Comparison of ENCODE assay signal across 8 mouse cellular contexts in the genomic region with DNA sequence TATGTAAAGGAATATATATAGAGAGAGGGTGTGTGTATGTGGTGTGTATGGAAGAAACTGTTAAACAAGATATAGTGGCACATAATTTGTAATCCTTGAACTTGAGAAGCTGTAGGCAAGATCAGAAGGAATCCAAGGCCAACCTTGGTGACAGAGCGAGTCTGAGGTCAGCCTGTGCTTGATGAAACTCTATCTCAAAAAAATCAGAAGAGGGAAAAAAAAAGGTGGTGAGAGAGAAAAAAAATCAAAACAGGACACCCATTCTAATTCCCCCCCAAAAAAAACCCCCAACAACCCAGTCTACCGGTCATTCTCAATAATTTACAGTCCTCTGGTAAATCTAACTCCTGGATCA. TPM values are rescaled to one million over a fixed set of nuclear protein-coding genes. Genes with fewer than 3 reads are reported as not detected.
DNase-seq lines count a peak whose midpoint lies in the region; ATAC-seq and TF ChIP-seq lines count a peak whose summit lies in the region.

No protein-coding gene starts in this region.

- H3K27ac ChIP-seq in limb, embryonic 13.5 days = no peak overlapping the region
- H3K27ac ChIP-seq in stomach, embryonic 16.5 days (ENCODE audit: low read length) = no peak overlapping the region
- H3K27ac ChIP-seq in thymus, adult 2 months (ENCODE audit: control insufficient read depth, insufficient read depth, low read length) = no peak overlapping the region

- ATAC-seq in megakaryocyte, adult 5-6 weeks (ENCODE audit: poor library complexity, severe bottlenecking) = no peak
- no peak for ATAC-seq in limb, embryonic 13.5 days (ENCODE audit: low FRiP score, low read depth)
- ATAC-seq in stomach, embryonic 16.5 days (ENCODE audit: insufficient read depth, low FRiP score) = no peak

- WGBS in limb, embryonic 13.5 days = 27% methylated on average over 2 of the region's 2 CpGs
- 14% methylated on average over 2 of the region's 2 CpGs for WGBS in stomach, embryonic 16.5 days
- 22% methylated on average over 2 of the region's 2 CpGs for WGBS in thymus, adult 2 months

- DNase-seq in adrenal gland, adult 8-10 months = peak; percentile 47
- no peak for DNase-seq in adrenal gland, adult 2 months
- no peak for DNase-seq in layer of hippocampus, postnatal 10 days (ENCODE audit: low spot score in 2 of 2)
- no peak for DNase-seq in thymus, adult 2 months

- peak overlapping the region; percentile 38 for H3K4me2 ChIP-seq in limb, embryonic 13.5 days (replicated peaks)
- H3K4me2 ChIP-seq in stomach, embryonic 16.5 days (ENCODE audit: low read depth, low read length) = peak overlapping the region; percentile 30

- H3K27me3 ChIP-seq in megakaryocyte, embryonic 14.5 days (replicated peaks) = peaks cover 7% of the 10 kb centered on the region
- 0 out of 2 replicates have a peak, but pooled peaks cover 2% of the 10 kb centered on the region for H3K27me3 ChIP-seq in limb, embryonic 13.5 days
- no peaks in the 10 kb centered on the region for H3K27me3 ChIP-seq in stomach, embryonic 16.5 days (ENCODE audit: control insufficient read depth, insufficient read depth, low read length)
- no peaks in the 10 kb centered on the region for H3K27me3 ChIP-seq in thymus, adult 2 months (ENCODE audit: control insufficient read depth, insufficient read depth, low read length)

- H3K9me3 ChIP-seq in megakaryocyte, embryonic 14.5 days = no peaks in the 10 kb centered on the region
- H3K9me3 ChIP-seq in limb, embryonic 13.5 days = no peaks in the 10 kb centered on the region
- H3K9me3 ChIP-seq in stomach, embryonic 16.5 days (replicated peaks; ENCODE audit: control insufficient read depth, low read length) = no peaks in the 10 kb centered on the region

- H3K4me3 ChIP-seq in megakaryocyte, embryonic 14.5 days (replicated peaks) = peak overlapping the region; percentile 100
- peak overlapping the region; percentile 96 for H3K4me3 ChIP-seq in limb, embryonic 13.5 days
- peak overlapping the region; percentile 73 for H3K4me3 ChIP-seq in stomach, embryonic 16.5 days (replicated peaks; ENCODE audit: low read length)
- H3K4me3 ChIP-seq in thymus, adult 2 months (ENCODE audit: control insufficient read depth, insufficient read depth, low read length) = no peak overlapping the region

- TF ChIP-seq CTCF in thymus, adult 2 months (IDR thresholded peaks at IDR 0.05; ENCODE audit: borderline replicate concordance, control insufficient read depth, extremely low read depth, insufficient read depth, low read length, poor library complexity) = no peak

- no peak; the same call in 1 of the 2 replicates for TF ChIP-seq POLR2A in thymus, adult 2 months (IDR thresholded peaks at IDR 0.05; ENCODE audit: control insufficient read depth, extremely low read depth, insufficient read depth, low read length, poor library complexity)

- H3K9ac ChIP-seq in limb, embryonic 13.5 days = no peak overlapping the region
- H3K9ac ChIP-seq in stomach, embryonic 16.5 days (ENCODE audit: low read length) = no peak overlapping the region

- H3K4me1 ChIP-seq in megakaryocyte, embryonic 14.5 days = peaks cover 48% of the 10 kb centered on the region
- H3K4me1 ChIP-seq in limb, embryonic 13.5 days = peaks cover 28% of the 10 kb centered on the region
- peaks cover 32% of the 10 kb centered on the region for H3K4me1 ChIP-seq in stomach, embryonic 16.5 days (ENCODE audit: control insufficient read depth, insufficient read depth, low read length)
- peaks cover 22% of the 10 kb centered on the region for H3K4me1 ChIP-seq in thymus, adult 2 months (replicated peaks; ENCODE audit: control insufficient read depth, insufficient read depth, low read length)

- peaks cover 17% of the 10 kb centered on the region for H3K36me3 ChIP-seq in megakaryocyte, embryonic 14.5 days (replicated peaks; ENCODE audit: low read length)
- H3K36me3 ChIP-seq in limb, embryonic 13.5 days = peaks cover 16% of the 10 kb centered on the region; the same call in 1 of the 2 replicates
- no peaks in the 10 kb centered on the region for H3K36me3 ChIP-seq in stomach, embryonic 16.5 days (ENCODE audit: control insufficient read depth, insufficient read depth, low read length)
- H3K36me3 ChIP-seq in thymus, adult 2 months (ENCODE audit: control insufficient read depth, insufficient read depth, low read length) = no peaks in the 10 kb centered on the region

RNA-seq across cellular contexts. Expression of a gene that starts 0.4 kb away (rescaled TPM):
- total RNA-seq in adrenal gland, adult 8-10 months (2022) = 10 to 100 TPM; 65.9 to 69.7 (median 68.8) TPM
- total RNA-seq in adrenal gland, adult 2 months (2021) = 10 to 100 TPM; 52.0 to 63.4 TPM
- 46.3 and 57.5 TPM in 2 replicates for polyA plus RNA-seq in adrenal gland, adult 2 months (2012; rRNA removed)
- polyA plus RNA-seq in megakaryocyte, embryonic 14.5 days (2012; ENCODE audit: insufficient read depth, low replicate concordance) = 4.8 and 5.0 TPM in 2 replicates
- 18.6 and 18.8 TPM in 2 replicates for total RNA-seq in megakaryocyte, adult 5-6 weeks (2015)
- total RNA-seq in megakaryocyte, adult 5-6 weeks (2017) = 19.9 and 22.0 TPM in 2 replicates
- 8.5 and 8.8 TPM in 2 replicates for polyA plus RNA-seq in limb, embryonic 13.5 days (2015; fragmentation: Nextera tagmentation; extraction: Ambion mirVana)
- 8.0 and 8.3 TPM in 2 replicates for polyA plus RNA-seq in stomach, embryonic 16.5 days (2015; fragmentation: Nextera tagmentation; extraction: Ambion mirVana)
- total RNA-seq in layer of hippocampus, postnatal 10 days (2021) = 10 to 100 TPM; 26.1 to 27.3 TPM
- 72.4 and 78.8 TPM in 2 replicates for polyA plus RNA-seq in thymus, adult 2 months (2012; rRNA removed)

RNA-seq across cellular contexts. Expression of a gene that starts 19.5 kb away (rescaled TPM):
- 10 to 100 TPM; 14.8 to 34.9 (median 23.1) TPM for total RNA-seq in adrenal gland, adult 8-10 months (2022)
- total RNA-seq in adrenal gland, adult 2 months (2021) = 10 to 100 TPM; 11.4 to 14.2 TPM
- polyA plus RNA-seq in adrenal gland, adult 2 months (2012; rRNA removed) = 47.0 and 58.3 TPM in 2 replicates
- 3.2 and 11.9 TPM in 2 replicates for polyA plus RNA-seq in megakaryocyte, embryonic 14.5 days (2012; ENCODE audit: insufficient read depth, low replicate concordance)
- total RNA-seq in megakaryocyte, adult 5-6 weeks (2015) = 3.2 and 4.3 TPM in 2 replicates
- 3.5 and 6.5 TPM in 2 replicates for total RNA-seq in megakaryocyte, adult 5-6 weeks (2017)
- polyA plus RNA-seq in limb, embryonic 13.5 days (2015; fragmentation: Nextera tagmentation; extraction: Ambion mirVana) = 5.7 and 5.8 TPM in 2 replicates
- polyA plus RNA-seq in stomach, embryonic 16.5 days (2015; fragmentation: Nextera tagmentation; extraction: Ambion mirVana) = 5.0 and 7.2 TPM in 2 replicates
- total RNA-seq in layer of hippocampus, postnatal 10 days (2021) = 10 to 100 TPM; 15.0 to 17.3 TPM
- polyA plus RNA-seq in thymus, adult 2 months (2012; rRNA removed) = 41.4 and 45.0 TPM in 2 replicates
